Mouse (Mus musculus): ENCODE measurements around the gene Crkl. TPM values are rescaled to one million over a fixed set of nuclear protein-coding genes. Genes with fewer than 3 reads are reported as not detected.
"Not testable (repeated sequence)": the region's sequence is repeated elsewhere in the genome, so short reads cannot be mapped to it uniquely, and the experiment has no call there.

The Crkl gene
- polyA plus RNA-seq, 1 experiment from 2014 or later = 19.6 TPM

GRCm38 (mm10) chr16:17499249-17499883 lies 47.6 kb downstream of the Crkl start:
- Histone ChIP-seq H3K27ac (no peak overlapping the region), H3K4me3 (ENCODE audit: inconsistent target) (no peak overlapping the region), H3K79me2 (ENCODE audit: inconsistent target) (no peaks in the 10 kb centered on the region), H3K36me3 (ENCODE audit: inconsistent target) (no peaks in the 10 kb centered on the region)
- WGBS (ENCODE audit: missing documents) = 78% methylated on average over 10 of the region's 10 CpGs

GRCm38 (mm10) chr16:17502681-17503080 lies 50.9 kb downstream of the Crkl start:
- Histone ChIP-seq H3K79me2 (ENCODE audit: inconsistent target) (no peaks in the 10 kb centered on the region), H3K36me3 (ENCODE audit: inconsistent target) (no peaks in the 10 kb centered on the region), H3K27ac (no peak overlapping the region), H3K4me3 (ENCODE audit: inconsistent target) (no peak overlapping the region)
- 82% methylated on average over 4 of the region's 4 CpGs for WGBS (ENCODE audit: missing documents)

- Histone ChIP-seq H3K36me3 (ENCODE audit: inconsistent target) (peaks cover 3% of the 10 kb centered on the region; the same call in 1 of the 2 replicates), H3K79me2 (ENCODE audit: inconsistent target) (no peaks in the 10 kb centered on the region; the same call in 1 of the 2 replicates), H3K27ac (no peak overlapping the region), H3K4me3 (ENCODE audit: inconsistent target) (no peak overlapping the region)
- 83% methylated on average over 5 of the region's 5 CpGs for WGBS (ENCODE audit: missing documents)
Measured at GRCm38 (mm10) chr16:17507018-17507552, 55.3 kb downstream of the Crkl start.

GRCm38 (mm10) chr16:17508031-17508430 lies 56.2 kb downstream of the Crkl start:
- H3K27ac ChIP-seq = peak overlapping the region; percentile 75
- peak overlapping the region; percentile 81 for H3K4me3 ChIP-seq (ENCODE audit: inconsistent target)
- 18% methylated on average over 1 of the region's 3 CpGs for WGBS (ENCODE audit: missing documents)
- H3K36me3 ChIP-seq (ENCODE audit: inconsistent target) = peaks cover 13% of the 10 kb centered on the region; the same call in 1 of the 2 replicates
- not testable (repeated sequence) for H3K79me2 ChIP-seq (ENCODE audit: inconsistent target)

- peak within 1 kb of the TSS; percentile 75 for H3K27ac ChIP-seq
- 2% methylated on average over 50 of the region's 50 CpGs for WGBS (ENCODE audit: missing documents)
- no peaks in the 10 kb centered on the region; the same call in 1 of the 2 replicates for H3K79me2 ChIP-seq (ENCODE audit: inconsistent target)
- peaks cover 19% of the 10 kb centered on the region for H3K36me3 ChIP-seq (ENCODE audit: inconsistent target)
- H3K4me3 ChIP-seq (ENCODE audit: inconsistent target) = peak within 1 kb of the TSS; percentile 81
Measured at GRCm38 (mm10) chr16:17508546-17509239, 56.9 kb downstream of the Crkl start, which contains the start of gene Lztr1. TSS of gene Lztr1 (plus strand) at chr16:17508688.

- no peaks in the 10 kb centered on the region; the same call in 1 of the 2 replicates for H3K79me2 ChIP-seq (ENCODE audit: inconsistent target)
- H3K27ac ChIP-seq = peak overlapping the region; percentile 75; the same call in 1 of the 2 replicates
- peaks cover 21% of the 10 kb centered on the region for H3K36me3 ChIP-seq (ENCODE audit: inconsistent target)
- H3K4me3 ChIP-seq (ENCODE audit: inconsistent target) = peak overlapping the region; percentile 81
- WGBS (ENCODE audit: missing documents) = 4% methylated on average over 9 of the region's 9 CpGs
Measured at GRCm38 (mm10) chr16:17509240-17509597, 57.4 kb downstream of the Crkl start.

GRCm38 (mm10) chr16:17510143-17510542 lies 58.4 kb downstream of the Crkl start:
- peaks cover 21% of the 10 kb centered on the region for H3K36me3 ChIP-seq (ENCODE audit: inconsistent target)
- H3K79me2 ChIP-seq (ENCODE audit: inconsistent target) = no peaks in the 10 kb centered on the region; the same call in 1 of the 2 replicates
- no peak overlapping the region for H3K27ac ChIP-seq
- WGBS (ENCODE audit: missing documents) = 96% methylated on average over 2 of the region's 2 CpGs
- H3K4me3 ChIP-seq (ENCODE audit: inconsistent target) = no peak overlapping the region

- Histone ChIP-seq H3K4me3 (ENCODE audit: inconsistent target) (no peak overlapping the region), H3K79me2 (ENCODE audit: inconsistent target) (no peaks in the 10 kb centered on the region; the same call in 1 of the 2 replicates), H3K36me3 (ENCODE audit: inconsistent target) (peaks cover 24% of the 10 kb centered on the region), H3K27ac (no peak overlapping the region)
- 100% methylated on average over 2 of the region's 2 CpGs for WGBS (ENCODE audit: missing documents)
Measured at GRCm38 (mm10) chr16:17510686-17511085, 58.9 kb downstream of the Crkl start.

- Histone ChIP-seq H3K4me3 (ENCODE audit: inconsistent target) (no peak overlapping the region), H3K79me2 (ENCODE audit: inconsistent target) (no peaks in the 10 kb centered on the region; the same call in 1 of the 2 replicates), H3K36me3 (ENCODE audit: inconsistent target) (peaks cover 31% of the 10 kb centered on the region), H3K27ac (no peak overlapping the region)
- 92% methylated on average over 4 of the region's 4 CpGs for WGBS (ENCODE audit: missing documents)
Measured at GRCm38 (mm10) chr16:17511431-17511830, 59.6 kb downstream of the Crkl start.

GRCm38 (mm10) chr16:17518910-17519309 lies 67.1 kb downstream of the Crkl start:
- Histone ChIP-seq H3K79me2 (ENCODE audit: inconsistent target) (no peaks in the 10 kb centered on the region), H3K4me3 (ENCODE audit: inconsistent target) (no peak overlapping the region), H3K27ac (no peak overlapping the region), H3K36me3 (ENCODE audit: inconsistent target) (peaks cover 76% of the 10 kb centered on the region)
- WGBS (ENCODE audit: missing documents) = 91% methylated on average over 2 of the region's 2 CpGs

- H3K27ac ChIP-seq = no peak overlapping the region
- peaks cover 86% of the 10 kb centered on the region for H3K36me3 ChIP-seq (ENCODE audit: inconsistent target)
- no peak overlapping the region for H3K4me3 ChIP-seq (ENCODE audit: inconsistent target)
- WGBS (ENCODE audit: missing documents) = 92% methylated on average over 11 of the region's 11 CpGs
- H3K79me2 ChIP-seq (ENCODE audit: inconsistent target) = peaks cover 9% of the 10 kb centered on the region
Measured at GRCm38 (mm10) chr16:17524156-17524555, 72.4 kb downstream of the Crkl start.

- Histone ChIP-seq H3K79me2 (ENCODE audit: inconsistent target) (peaks cover 21% of the 10 kb centered on the region), H3K36me3 (ENCODE audit: inconsistent target) (peaks cover 74% of the 10 kb centered on the region), H3K27ac (no peak overlapping the region), H3K4me3 (ENCODE audit: inconsistent target) (no peak overlapping the region)
- whole genome bisulfite sequencing (ENCODE audit: missing documents) = 85% methylated on average over 3 of the region's 3 CpGs
Measured at GRCm38 (mm10) chr16:17525524-17525923, 73.7 kb downstream of the Crkl start.

- Histone ChIP-seq H3K36me3 (ENCODE audit: inconsistent target) (peaks cover 67% of the 10 kb centered on the region), H3K4me3 (ENCODE audit: inconsistent target) (no peak overlapping the region)
- WGBS (ENCODE audit: missing documents) = 94% methylated on average over 6 of the region's 6 CpGs
Measured at GRCm38 (mm10) chr16:17526223-17526622, 74.4 kb downstream of the Crkl start.

GRCm38 (mm10) chr16:17527606-17528005 lies 75.8 kb downstream of the Crkl start:
- peaks cover 21% of the 10 kb centered on the region for H3K79me2 ChIP-seq (ENCODE audit: inconsistent target)
- H3K36me3 ChIP-seq (ENCODE audit: inconsistent target) = peaks cover 53% of the 10 kb centered on the region
- no peak overlapping the region for H3K27ac ChIP-seq
- H3K4me3 ChIP-seq (ENCODE audit: inconsistent target) = no peak overlapping the region

More at GRCm38 (mm10) chr16:17526223-17526622, 74.4 kb downstream of the Crkl start:
- Histone ChIP-seq H3K79me2 (ENCODE audit: inconsistent target) (peaks cover 21% of the 10 kb centered on the region), H3K27ac (no peak overlapping the region)

GRCm38 (mm10) chr16:17528276-17528675 lies 76.5 kb downstream of the Crkl start:
- peaks cover 47% of the 10 kb centered on the region for H3K36me3 ChIP-seq (ENCODE audit: inconsistent target)
- H3K79me2 ChIP-seq (ENCODE audit: inconsistent target) = peaks cover 21% of the 10 kb centered on the region
- 90% methylated on average over 13 of the region's 13 CpGs for WGBS (ENCODE audit: missing documents)
- H3K27ac ChIP-seq = no peak overlapping the region
- H3K4me3 ChIP-seq (ENCODE audit: inconsistent target) = no peak overlapping the region

Measured in macrophage (primary cell).